Mouse (Mus musculus): Measurements from ENCODE around the gene Runx2.

DNA sequence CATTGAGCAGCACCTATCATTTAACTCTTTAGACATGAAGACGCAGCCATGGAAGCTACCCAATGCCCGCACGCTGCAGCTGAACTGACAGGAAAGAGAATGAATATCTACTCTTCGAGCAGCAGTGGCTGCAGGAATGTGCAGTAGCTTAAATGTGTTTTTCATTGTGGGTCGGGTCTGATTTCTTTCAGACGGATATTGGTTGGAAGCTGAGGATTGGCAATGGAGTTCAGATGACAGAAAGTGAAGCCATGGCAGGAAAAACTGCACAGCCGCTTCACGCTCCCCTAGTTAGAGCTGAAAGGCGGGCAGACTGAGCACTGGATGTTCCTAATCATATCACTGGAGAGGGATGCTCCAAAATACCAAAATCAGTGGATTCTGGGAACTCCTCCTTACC is 131.6 kb downstream of the Runx2 start:
- no peak for TF ChIP-seq CTCF (IDR thresholded peaks at IDR 0.05; ENCODE audit: control insufficient read depth, insufficient read depth, low read length)
- TF ChIP-seq POLR2A (IDR thresholded peaks at IDR 0.05; ENCODE audit: borderline replicate concordance, control insufficient read depth, low read depth, low read length) = no peak
